Mouse (Mus musculus) small intestine, adult 2 months (tissue): Measurements from ENCODE around the gene Olfr32. TPM values are rescaled to one million over a fixed set of nuclear protein-coding genes. Genes with fewer than 3 reads are reported as not detected.
"Not testable (repeated sequence)": the region's sequence is repeated elsewhere in the genome, so short reads cannot be mapped to it uniquely, and the experiment has no call there.

Experiments used
- H3K27ac ChIP-seq: fragments of 200-500 bp; 2 replicates; pipeline ENCODE4 v1.5.1; 2012; ENCODE audit warnings: low read depth, low read length, control low read depth, inconsistent platforms; ENCODE audit not compliant: insufficient read depth
- H3K27me3 ChIP-seq: fragments of 200-500 bp; 2 replicates; pipeline ENCODE4 v1.6.1; 2012; ENCODE audit warnings: mild to moderate bottlenecking, moderate library complexity, low read length, inconsistent platforms; ENCODE audit not compliant: control insufficient read depth, insufficient read depth
- H3K36me3 ChIP-seq: fragments of 200-500 bp; 2 replicates; pipeline ENCODE4 v1.6.1; 2012; ENCODE audit warnings: mild to moderate bottlenecking, low read length, control low read depth, inconsistent platforms; ENCODE audit not compliant: control insufficient read depth, insufficient read depth
- H3K4me1 ChIP-seq: fragments of 200-500 bp; 2 replicates; pipeline ENCODE4 v1.6.1; 2012; ENCODE audit warnings: low read length, inconsistent platforms, mixed read lengths; ENCODE audit not compliant: control insufficient read depth, insufficient read depth, insufficient read length
- H3K4me3 ChIP-seq: fragments of 200-500 bp; 2 replicates; pipeline ENCODE4 v1.5.1; 2012; ENCODE audit warnings: low read depth, mild to moderate bottlenecking, control low read depth, inconsistent platforms, low read length, moderate library complexity
- CTCF ChIP-seq: fragments of 200-500 bp; IDR thresholded peaks from 2 replicates; pipeline ENCODE4 v1.5.1; 2012; ENCODE audit warnings: low read depth, mild to moderate bottlenecking, control low read depth, inconsistent platforms, low read length, moderate library complexity, mixed read lengths; ENCODE audit not compliant: insufficient replicate concordance, insufficient read length; ENCODE audit errors: extremely low read depth
- POLR2A ChIP-seq: fragments of 200-500 bp; IDR thresholded peaks from 2 replicates; pipeline ENCODE4 v1.6.1; 2012; ENCODE audit warnings: low read depth, mild to moderate bottlenecking, control low read depth, inconsistent platforms, low read length, moderate library complexity
- WGBS: fragments of 180-500 bp; shearing (Covaris S2); methylation state at CpG from one replicate; pipeline ENCODE4 v1.1.7; 2018; 5-methylcytosine and 5-hydroxymethylcytosine counted together
- polyA plus RNA-seq: library from polyadenylated mRNA; depleted of rRNA; stranded (reverse); fragments of >200 nt; gene quantifications from 2 replicates; pipeline ENCODE4 v1.2.3, GENCODE M21; 2012; rRNA removed

Gene Olfr32
- polyA plus RNA-seq: not detected in 2 replicates

GRCm38 (mm10) chr2:90142196-90142595 lies at the start of gene Olfr32:
Gene Olfr32 (minus strand): TSS chr2:90142296.
- Histone ChIP-seq H3K4me3 (no peak within 1 kb of the TSS), H3K36me3 (no peaks in the 10 kb centered on the region)
- TF ChIP-seq CTCF (no peak), POLR2A (no peak)

GRCm38 (mm10) chr2:90187082-90187481 lies 45.0 kb upstream of the Olfr32 start:
- not testable (repeated sequence) for H3K27ac ChIP-seq, H3K36me3 ChIP-seq, H3K4me1 ChIP-seq, H3K4me3 ChIP-seq, H3K27me3 ChIP-seq
- WGBS: no CpG with 5 or more reads among the region's 5 CpGs

More at GRCm38 (mm10) chr2:90142196-90142595, at the start of gene Olfr32:
- Histone ChIP-seq H3K4me1 (no peaks in the 10 kb centered on the region), H3K27ac (no peak within 1 kb of the TSS), H3K27me3 (no peaks in the 10 kb centered on the region)

- not testable (repeated sequence) for H3K4me1 ChIP-seq, H3K27ac ChIP-seq, H3K27me3 ChIP-seq, H3K36me3 ChIP-seq, H3K4me3 ChIP-seq
- WGBS: no CpG with 5 or more reads among the region's 4 CpGs
Measured at GRCm38 (mm10) chr2:90186082-90186481, 44.0 kb upstream of the Olfr32 start.

GRCm38 (mm10) chr2:90153916-90154315 lies 11.8 kb upstream of the Olfr32 start:
- Histone ChIP-seq H3K27ac (no peak overlapping the region), H3K4me3 (no peak overlapping the region), H3K4me1 (no peaks in the 10 kb centered on the region), H3K27me3 (no peaks in the 10 kb centered on the region), H3K36me3 (no peaks in the 10 kb centered on the region)
- TF ChIP-seq CTCF: no peak
- no peak for TF ChIP-seq POLR2A
- 90% methylated on average over 9 of the region's 9 CpGs for whole genome bisulfite sequencing

GRCm38 (mm10) chr2:90152991-90153390 lies 10.9 kb upstream of the Olfr32 start, which contains the start of gene Olfr1270:
Gene Olfr1270 (minus strand): TSS chr2:90153091.
- H3K4me3 ChIP-seq: no peak within 1 kb of the TSS
- 80% methylated on average over 3 of the region's 3 CpGs for WGBS

GRCm38 (mm10) chr2:90121312-90121711 lies 20.8 kb downstream of the Olfr32 start, which contains the start of gene Olfr1269:
Gene Olfr1269 (minus strand): TSS chr2:90121412.
- 93% methylated on average over 1 of the region's 1 CpGs for WGBS
- Histone ChIP-seq H3K27ac (no peak within 1 kb of the TSS), H3K36me3 (no peaks in the 10 kb centered on the region), H3K4me1 (no peaks in the 10 kb centered on the region), H3K4me3 (no peak within 1 kb of the TSS), H3K27me3 (no peaks in the 10 kb centered on the region)
- TF ChIP-seq CTCF: no peak
- TF ChIP-seq POLR2A: no peak

More at GRCm38 (mm10) chr2:90152991-90153390, 10.9 kb upstream of the Olfr32 start, which contains the start of gene Olfr1270:
- no peaks in the 10 kb centered on the region for H3K4me1 ChIP-seq
- TF ChIP-seq POLR2A: no peak
- no peak for TF ChIP-seq CTCF
- H3K27me3 ChIP-seq: no peaks in the 10 kb centered on the region
- no peak within 1 kb of the TSS for H3K27ac ChIP-seq
- no peaks in the 10 kb centered on the region for H3K36me3 ChIP-seq

Other genes starting within 250 kb of the Olfr32 start
- gene Olfr1258, start 215.0 kb downstream of the Olfr32 start, polyA plus RNA-seq: not detected in 2 replicates
- gene Olfr1259, start 193.6 kb downstream of the Olfr32 start, polyA plus RNA-seq: 0.18 TPM in 1 of 2 replicates, not detected in the other
- not detected in 2 replicates for gene Olfr1260, start 168.0 kb downstream of the Olfr32 start, polyA plus RNA-seq
- not detected in 2 replicates for gene Olfr1261, start 151.1 kb downstream of the Olfr32 start, polyA plus RNA-seq
- not detected in 2 replicates for gene Olfr1262, start 142.2 kb downstream of the Olfr32 start, polyA plus RNA-seq
- gene Olfr1263, start 130.2 kb downstream of the Olfr32 start, polyA plus RNA-seq: not detected in 2 replicates
- gene Olfr1264, start 116.7 kb downstream of the Olfr32 start, polyA plus RNA-seq: not detected in 2 replicates
- gene Olfr1265, start 107.0 kb downstream of the Olfr32 start, polyA plus RNA-seq: not detected in 2 replicates
- gene Olfr140, start 78.7 kb downstream of the Olfr32 start, polyA plus RNA-seq: not detected in 2 replicates
- not detected in 2 replicates for gene Olfr1269, start 20.9 kb downstream of the Olfr32 start, polyA plus RNA-seq
- gene Olfr1270, start 10.8 kb upstream of the Olfr32 start, polyA plus RNA-seq: not detected in 2 replicates
- gene Olfr1506, start 82.2 kb upstream of the Olfr32 start, polyA plus RNA-seq: not detected in 2 replicates
- not detected in 2 replicates for gene Olfr142, start 115.3 kb upstream of the Olfr32 start, polyA plus RNA-seq
- gene Olfr1271, start 128.7 kb upstream of the Olfr32 start, polyA plus RNA-seq: not detected in 2 replicates
- not detected in 2 replicates for gene Olfr1272, start 150.5 kb upstream of the Olfr32 start, polyA plus RNA-seq
- gene Gm13769, start 179.9 kb upstream of the Olfr32 start, polyA plus RNA-seq: not detected in 2 replicates